Mouse (Mus musculus) kidney, postnatal 0 days (tissue): ENCODE results near the gene Sv2c. TPM values are rescaled to one million over a fixed set of nuclear protein-coding genes. Genes with fewer than 3 reads are reported as not detected.

ENCODE experiments used
- ATAC-seq: fragments of 200-750 bp; cut with Nextera tagmentation; replicated peaks from 2 replicates; pipeline ENCODE4 v1.8.0; 2017; ENCODE audit warnings: low read depth, moderate number of reproducible peaks, moderate TSS enrichment, moderate library complexity; ENCODE audit not compliant: low FRiP score
- DNase-seq: peaks from one replicate; pipeline ENCODE4 v3.0.0-alpha.2; 2016; ENCODE audit warnings: low spot score
- H3K27ac ChIP-seq: fragments of 300-500 bp; sonication (generic); 2 replicates; pipeline ENCODE4 v1.5.1; 2014; ENCODE audit warnings: mild to moderate bottlenecking
- H3K27me3 ChIP-seq: fragments of 300-500 bp; sonication (generic); 2 replicates; pipeline ENCODE4 v1.6.1; 2014; ENCODE audit warnings: low read length, mixed read lengths; ENCODE audit not compliant: insufficient read depth
- H3K36me3 ChIP-seq: fragments of 300-500 bp; sonication (generic); 2 replicates; pipeline ENCODE4 v1.6.1; 2014; ENCODE audit warnings: low read length, mixed read lengths; ENCODE audit not compliant: insufficient read depth
- H3K4me1 ChIP-seq: fragments of 300-500 bp; sonication (generic); replicated peaks from 2 replicates; pipeline ENCODE4 v1.6.1; 2014; ENCODE audit warnings: antibody characterized with exemption, low read length, mixed read lengths; ENCODE audit not compliant: insufficient read depth
- H3K4me2 ChIP-seq: fragments of 300-500 bp; sonication (generic); 2 replicates; pipeline ENCODE4 v1.6.1; 2014; ENCODE audit warnings: mild to moderate bottlenecking, low read length, moderate library complexity, mixed read lengths
- H3K4me3 ChIP-seq: fragments of 300-500 bp; sonication (generic); replicated peaks from 2 replicates; pipeline ENCODE4 v1.5.1; 2014; ENCODE audit warnings: low read depth, low read length
- H3K9ac ChIP-seq: fragments of 300-500 bp; sonication (generic); 2 replicates; pipeline ENCODE4 v1.6.1; 2014; ENCODE audit warnings: low read depth, low read length
- H3K9me3 ChIP-seq: fragments of 300-500 bp; sonication (generic); replicated peaks from 2 replicates; pipeline ENCODE4 v1.6.1; 2016; ENCODE audit warnings: low read length, inconsistent platforms, mixed read lengths
- CTCF ChIP-seq: IDR thresholded peaks from 2 replicates; pipeline ENCODE4 v1.5.1; 2016; ENCODE audit warnings: antibody characterized with exemption, low read depth, mild to moderate bottlenecking, moderate library complexity
- WGBS: fragments of 180-500 bp; shearing (Covaris S2); extraction: QIAGEN DNeasy Blood & Tissue Kit; methylation state at CpG from one replicate; pipeline ENCODE4 v1.1.7; 2014; 5-methylcytosine and 5-hydroxymethylcytosine counted together
- polyA plus RNA-seq: library from polyadenylated mRNA; unstranded; fragments of >200 nt; fragmentation: Nextera tagmentation; extraction: Ambion mirVana; gene quantifications from 2 replicates; pipeline ENCODE4 v1.2.1, GENCODE M21; 2015

Sv2c gene
- polyA plus RNA-seq, 1 experiment from 2014 or later, result 0.39 TPM

DNA sequence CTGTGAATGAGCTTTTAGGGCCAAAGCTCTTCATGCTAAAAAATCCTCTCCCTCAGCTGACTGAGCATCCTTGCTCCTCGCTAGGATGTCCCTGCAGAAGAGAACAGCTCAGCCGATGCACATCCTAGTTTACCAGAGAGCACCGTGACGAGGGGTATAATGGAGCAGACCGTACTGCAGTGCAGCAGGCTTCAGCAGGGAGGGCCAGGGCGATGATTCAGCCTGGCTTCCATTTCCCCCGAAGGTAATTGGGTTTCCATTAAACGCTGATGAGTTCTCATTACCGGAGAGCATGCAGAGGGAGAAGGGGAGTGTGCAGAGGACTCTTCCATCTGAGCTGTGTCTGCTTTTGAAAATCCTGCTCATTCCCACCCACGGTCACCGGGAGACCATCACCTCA lies 108.5 kb downstream of the Sv2c start:
- H3K4me3 ChIP-seq, result no peak overlapping the region
- H3K36me3 ChIP-seq, result no peaks in the 10 kb centered on the region
- H3K4me2 ChIP-seq, result no peak overlapping the region
- no peak overlapping the region for H3K27ac ChIP-seq
- WGBS, result 74% methylated on average over 11 of the region's 11 CpGs
- no peaks in the 10 kb centered on the region for H3K27me3 ChIP-seq
- DNase-seq (no peak), ATAC-seq (no peak)
- H3K4me1 ChIP-seq, result no peaks in the 10 kb centered on the region
- no peak for TF ChIP-seq CTCF
- no peak overlapping the region for H3K9ac ChIP-seq
- H3K9me3 ChIP-seq, result no peaks in the 10 kb centered on the region

DNA sequence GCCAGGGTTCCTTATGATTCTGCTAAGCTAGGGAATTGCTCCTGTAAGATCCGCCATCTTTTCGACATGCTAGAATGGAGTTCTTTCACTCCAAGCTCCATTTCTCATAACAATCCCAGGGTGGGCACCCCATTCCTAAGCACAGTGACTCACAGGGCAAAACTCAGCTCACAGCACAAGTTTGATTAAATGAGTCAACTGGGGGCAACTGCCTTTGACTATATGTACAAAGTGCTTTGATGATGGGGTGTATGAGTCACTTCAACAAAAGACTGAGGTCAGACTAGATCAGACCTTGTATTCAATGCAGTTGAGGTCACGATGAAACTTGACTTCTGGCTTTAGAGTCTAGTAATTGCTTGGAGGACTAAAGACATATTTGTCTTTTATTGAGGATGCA lies 116.9 kb downstream of the Sv2c start:
- DNase-seq (no peak), ATAC-seq (no peak)
- 95% methylated on average over 3 of the region's 3 CpGs for whole genome bisulfite sequencing
- no peaks in the 10 kb centered on the region for H3K36me3 ChIP-seq
- H3K27ac ChIP-seq, result no peak overlapping the region
- no peak for TF ChIP-seq CTCF
- H3K9ac ChIP-seq, result no peak overlapping the region
- H3K4me1 ChIP-seq, result no peaks in the 10 kb centered on the region
- no peaks in the 10 kb centered on the region for H3K27me3 ChIP-seq
- no peak overlapping the region for H3K4me2 ChIP-seq
- H3K9me3 ChIP-seq, result no peaks in the 10 kb centered on the region
- no peak overlapping the region for H3K4me3 ChIP-seq

DNA sequence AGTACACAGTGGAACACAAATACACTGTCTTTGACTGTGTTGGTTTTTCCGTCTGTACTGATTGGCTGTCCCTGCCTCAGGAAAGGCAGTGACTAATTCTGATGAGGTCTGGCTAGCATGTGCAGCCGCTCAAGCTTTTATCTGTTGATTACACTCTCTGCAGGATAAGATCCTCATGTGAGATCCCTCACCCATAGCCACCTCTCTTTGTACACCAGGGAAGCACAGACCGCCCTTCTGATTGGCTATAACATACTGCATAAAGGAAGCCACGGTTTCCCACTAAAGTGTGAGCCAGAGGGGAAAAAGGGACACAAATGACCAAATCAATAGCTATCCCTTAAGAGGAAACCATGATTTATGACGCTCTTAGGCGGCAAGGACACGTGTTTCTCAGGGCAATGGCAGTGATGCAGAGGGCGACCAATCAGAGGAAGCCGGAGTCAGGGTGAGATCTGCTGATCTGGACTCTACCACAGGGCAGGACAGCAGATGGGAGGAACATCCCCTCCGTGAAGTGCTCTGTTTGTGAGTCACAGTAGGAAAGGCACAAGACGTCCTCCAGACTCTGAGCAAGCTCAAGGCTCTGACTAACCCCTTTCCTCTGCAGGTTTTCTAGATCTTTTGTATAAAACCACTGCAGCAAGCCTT lies 121.4 kb downstream of the Sv2c start:
- Histone ChIP-seq H3K36me3 (no peaks in the 10 kb centered on the region), H3K4me2 (no peak overlapping the region), H3K4me1 (no peaks in the 10 kb centered on the region), H3K27me3 (no peaks in the 10 kb centered on the region), H3K27ac (no peak overlapping the region), H3K9me3 (no peaks in the 10 kb centered on the region), H3K9ac (no peak overlapping the region), H3K4me3 (no peak overlapping the region)
- peak; percentile 7 for DNase-seq
- ATAC-seq, result no peak
- TF ChIP-seq CTCF, result no peak
- WGBS, result 24% methylated on average over 11 of the region's 11 CpGs

DNA sequence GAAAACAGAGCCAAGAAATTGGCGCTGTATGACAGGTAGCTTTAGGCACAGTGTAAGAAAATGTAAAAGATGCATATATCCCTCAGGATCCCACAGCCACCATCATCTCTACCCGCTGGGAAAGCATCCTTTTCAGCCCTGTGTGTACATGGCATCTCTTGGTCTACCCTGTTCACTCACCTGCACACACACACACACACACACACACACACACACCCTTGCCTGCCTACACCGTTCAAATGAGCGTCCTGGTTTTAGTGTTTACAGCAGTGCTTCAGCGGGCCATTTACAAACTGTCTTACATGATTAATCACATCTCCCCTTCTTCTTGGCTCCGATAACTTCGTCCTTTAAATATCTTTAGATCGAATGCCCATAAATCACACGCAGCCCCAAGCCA lies 123.4 kb downstream of the Sv2c start:
- no peak for TF ChIP-seq CTCF
- Histone ChIP-seq H3K4me1 (no peaks in the 10 kb centered on the region), H3K4me2 (no peak overlapping the region), H3K36me3 (no peaks in the 10 kb centered on the region), H3K27me3 (no peaks in the 10 kb centered on the region), H3K4me3 (no peak overlapping the region), H3K9me3 (no peaks in the 10 kb centered on the region), H3K27ac (no peak overlapping the region), H3K9ac (no peak overlapping the region)
- DNase-seq (no peak), ATAC-seq (no peak)
- 49% methylated on average over 9 of the region's 9 CpGs for WGBS

DNA sequence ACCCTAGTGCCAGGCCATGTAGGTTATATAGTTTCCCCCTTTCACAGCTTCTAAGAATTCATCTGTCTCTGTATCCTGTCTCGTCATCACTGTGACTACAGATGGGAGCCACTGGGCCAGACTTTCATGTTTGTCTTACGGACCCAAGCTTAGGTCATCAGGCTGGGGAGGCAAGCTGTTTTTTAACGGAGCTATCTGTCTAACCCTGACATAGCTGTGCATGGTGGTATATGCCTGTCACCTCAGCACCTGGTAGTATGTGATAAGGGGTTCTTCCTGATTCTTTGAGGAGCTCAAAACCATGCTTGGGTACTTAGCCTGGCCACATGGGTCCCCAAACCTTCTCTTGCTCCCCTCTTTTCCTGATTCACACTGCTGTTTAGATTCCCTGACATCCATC lies 124.2 kb downstream of the Sv2c start:
- Histone ChIP-seq H3K4me2 (no peak overlapping the region), H3K4me1 (no peaks in the 10 kb centered on the region), H3K36me3 (no peaks in the 10 kb centered on the region), H3K27me3 (no peaks in the 10 kb centered on the region), H3K9me3 (no peaks in the 10 kb centered on the region), H3K27ac (no peak overlapping the region), H3K9ac (no peak overlapping the region), H3K4me3 (no peak overlapping the region)
- DNase-seq, result no peak
- 68% methylated on average over 3 of the region's 3 CpGs for WGBS
- no peak for ATAC-seq
- no peak for TF ChIP-seq CTCF

DNA sequence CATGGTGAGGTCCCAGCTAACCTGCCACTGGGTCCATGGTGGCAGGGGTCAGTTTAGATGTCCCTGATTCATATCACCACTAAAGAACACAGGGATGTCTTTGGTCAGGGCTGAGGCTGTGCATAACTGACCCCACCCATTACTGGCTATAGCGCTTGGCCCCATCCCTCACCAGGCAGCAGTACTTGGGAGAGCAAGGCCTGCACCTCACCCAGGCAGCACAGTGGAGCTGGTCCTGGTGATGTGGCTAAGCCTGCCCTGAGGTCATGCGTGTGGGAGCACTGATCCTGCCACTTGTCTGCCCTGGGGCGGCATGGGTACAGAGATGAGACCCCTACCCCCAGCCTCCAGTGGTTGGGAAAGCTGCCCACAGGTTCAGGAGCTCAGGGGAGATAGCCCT lies 128.8 kb downstream of the Sv2c start:
- no peak for TF ChIP-seq CTCF
- Histone ChIP-seq H3K4me1 (0 out of 2 replicates have a peak, but pooled peaks cover 3% of the 10 kb centered on the region), H3K9ac (no peak overlapping the region), H3K4me3 (no peak overlapping the region), H3K9me3 (no peaks in the 10 kb centered on the region), H3K27me3 (no peaks in the 10 kb centered on the region), H3K27ac (no peak overlapping the region), H3K36me3 (no peaks in the 10 kb centered on the region), H3K4me2 (no peak overlapping the region)
- 84% methylated on average over 3 of the region's 3 CpGs for WGBS
- ATAC-seq (no peak), DNase-seq (no peak)

DNA sequence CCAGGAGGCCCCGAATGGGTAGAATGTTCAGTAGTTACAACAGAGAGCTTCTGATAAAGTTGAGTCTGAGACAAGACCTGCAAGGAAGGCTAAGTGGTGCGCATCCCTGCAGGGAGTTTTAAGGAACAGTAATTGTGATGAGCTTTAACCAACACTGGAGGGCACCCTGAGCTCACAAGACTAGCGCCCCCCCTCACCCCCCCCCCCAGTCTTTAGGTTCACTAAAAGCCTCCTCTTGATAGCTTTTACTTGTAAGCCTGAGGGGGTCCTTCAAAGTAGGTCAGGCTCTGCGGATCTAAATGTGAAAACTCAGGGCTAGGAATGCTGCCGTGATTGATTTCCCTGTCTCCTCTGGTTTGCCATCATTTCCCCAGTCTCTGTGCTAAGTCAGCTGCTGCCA lies 129.9 kb downstream of the Sv2c start:
- no peaks in the 10 kb centered on the region for H3K9me3 ChIP-seq
- ATAC-seq (no peak), DNase-seq (peak; percentile 46)
- TF ChIP-seq CTCF, result peak; percentile 54
- H3K27ac ChIP-seq, result no peak overlapping the region
- 30% methylated on average over 5 of the region's 5 CpGs for WGBS
- H3K4me3 ChIP-seq, result no peak overlapping the region
- no peak overlapping the region for H3K4me2 ChIP-seq
- no peaks in the 10 kb centered on the region for H3K36me3 ChIP-seq
- 0 out of 2 replicates have a peak, but pooled peaks cover 3% of the 10 kb centered on the region for H3K4me1 ChIP-seq
- no peaks in the 10 kb centered on the region for H3K27me3 ChIP-seq
- H3K9ac ChIP-seq, result no peak overlapping the region
